Mouse (Mus musculus) small intestine, adult 2 months (tissue): Measurements from ENCODE around the gene Lrrc34.

Experiments used
- CTCF ChIP-seq: fragments of 200-500 bp; IDR thresholded peaks from 2 replicates; pipeline ENCODE4 v1.5.1; 2012; ENCODE audit warnings: low read depth, mild to moderate bottlenecking, control low read depth, inconsistent platforms, low read length, moderate library complexity, mixed read lengths; ENCODE audit not compliant: insufficient replicate concordance, insufficient read length; ENCODE audit errors: extremely low read depth
- POLR2A ChIP-seq: fragments of 200-500 bp; IDR thresholded peaks from 2 replicates; pipeline ENCODE4 v1.6.1; 2012; ENCODE audit warnings: low read depth, mild to moderate bottlenecking, control low read depth, inconsistent platforms, low read length, moderate library complexity

DNA sequence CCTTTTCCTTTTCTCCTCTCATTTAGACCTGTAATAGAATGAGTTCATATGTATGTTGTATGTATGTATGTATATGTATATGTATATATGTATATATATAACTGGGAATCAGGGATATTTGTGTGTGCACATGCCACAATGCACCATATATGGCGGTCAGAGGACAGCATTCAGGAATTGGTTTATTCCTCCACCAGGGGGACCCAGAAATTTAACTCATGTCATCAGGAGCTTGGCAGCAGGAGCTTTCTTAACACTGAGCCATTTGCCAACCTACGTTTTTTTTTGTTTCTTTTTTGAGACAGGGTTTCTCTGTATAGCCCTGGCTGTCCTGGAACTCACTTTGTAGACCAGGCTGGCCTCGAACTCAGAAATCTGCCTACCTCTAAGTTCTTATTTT lies 14.0 kb downstream of the Lrrc34 start:
- TF ChIP-seq CTCF (no peak), POLR2A (no peak)
